Mouse (Mus musculus) cerebellum, adult 11-12 months (tissue): Measurements from ENCODE around the gene Rhd.

Experiments used
- DNase-seq: peaks from one replicate; pipeline ENCODE4 v3.0.0; 2022

The Rhd gene

GRCm38 (mm10) chr4:134937240-134938176, 73.2 kb downstream of the Rhd start:
- no peak for DNase-seq

GRCm38 (mm10) chr4:134939900-134940299, 75.6 kb downstream of the Rhd start:
- DNase-seq: no peak

GRCm38 (mm10) chr4:134943758-134944538, 79.6 kb downstream of the Rhd start:
- DNase-seq: no peak
